Mouse (Mus musculus) forebrain, embryonic 15.5 days (tissue): Measurements from ENCODE around the gene Dagla. TPM values are rescaled to one million over a fixed set of nuclear protein-coding genes. Genes with fewer than 3 reads are reported as not detected.

ENCODE experiments used
- ATAC-seq: fragments of 200-750 bp; cut with Nextera tagmentation; replicated peaks from 2 replicates; pipeline ENCODE4 v1.8.0; 2017; ENCODE audit warnings: mild to moderate bottlenecking, moderate TSS enrichment, moderate library complexity
- H3K27ac ChIP-seq: fragments of 300-500 bp; sonication (generic); replicated peaks from 2 replicates; pipeline ENCODE4 v1.5.1; 2015; ENCODE audit warnings: mild to moderate bottlenecking, inconsistent platforms
- H3K27me3 ChIP-seq: fragments of 300-500 bp; sonication (generic); 2 replicates; pipeline ENCODE4 v1.6.1; 2015; ENCODE audit warnings: inconsistent platforms
- H3K36me3 ChIP-seq: fragments of 300-500 bp; sonication (generic); 2 replicates; pipeline ENCODE4 v1.6.1; 2015; ENCODE audit warnings: mild to moderate bottlenecking, inconsistent platforms
- H3K4me1 ChIP-seq: fragments of 300-500 bp; sonication (generic); 2 replicates; pipeline ENCODE4 v1.6.1; 2015; ENCODE audit warnings: inconsistent platforms
- H3K4me2 ChIP-seq: fragments of 300-500 bp; sonication (generic); replicated peaks from 2 replicates; pipeline ENCODE4 v1.6.1; 2015; ENCODE audit warnings: mild to moderate bottlenecking, inconsistent platforms
- H3K4me3 ChIP-seq: fragments of 300-500 bp; sonication (generic); 2 replicates; pipeline ENCODE4 v1.5.1; 2015; ENCODE audit warnings: mild to moderate bottlenecking, inconsistent platforms
- H3K9ac ChIP-seq: fragments of 300-500 bp; sonication (generic); replicated peaks from 2 replicates; pipeline ENCODE4 v1.6.1; 2015; ENCODE audit warnings: mild to moderate bottlenecking, inconsistent platforms
- H3K9me3 ChIP-seq: fragments of 300-500 bp; sonication (generic); 2 replicates; pipeline ENCODE4 v1.6.1; 2016; ENCODE audit warnings: inconsistent platforms
- WGBS: fragments of 180-500 bp; shearing (Covaris S2); methylation state at CpG from one replicate; pipeline ENCODE4 v1.1.7; 2015; ENCODE audit warnings: mixed read lengths; 5-methylcytosine and 5-hydroxymethylcytosine counted together
- polyA plus RNA-seq: library from polyadenylated mRNA; unstranded; fragments of >200 nt; fragmentation: Nextera tagmentation; extraction: Ambion mirVana; gene quantifications from 2 replicates; pipeline ENCODE4 v1.2.1, GENCODE M21; 2015

The Dagla gene
- polyA plus RNA-seq, result 6.7 and 6.8 TPM in 2 replicates

GRCm38 (mm10) chr19:10304810-10305544 lies at the start of gene Dagla:
Gene Dagla (minus strand): TSS chr19:10304877.
- Histone ChIP-seq H3K27me3 (no peaks in the 10 kb centered on the region), H3K4me1 (peaks cover 25% of the 10 kb centered on the region), H3K4me3 (peak within 1 kb of the TSS; percentile 93), H3K27ac (0 out of 2 replicates have a peak within 1 kb of the TSS, but pooled peaks have one; percentile 8), H3K9ac (peak within 1 kb of the TSS; percentile 95), H3K9me3 (no peaks in the 10 kb centered on the region), H3K4me2 (peak within 1 kb of the TSS; percentile 92), H3K36me3 (no peaks in the 10 kb centered on the region)
- WGBS, result 7% methylated on average over 56 of the region's 56 CpGs
- peak; percentile 75 for ATAC-seq

- H3K27me3 ChIP-seq, result no peaks in the 10 kb centered on the region
- no peaks in the 10 kb centered on the region for H3K9me3 ChIP-seq
- H3K36me3 ChIP-seq, result no peaks in the 10 kb centered on the region
- no peak overlapping the region for H3K27ac ChIP-seq
- 88% methylated on average over 7 of the region's 7 CpGs for WGBS
- no peak for ATAC-seq
- H3K4me2 ChIP-seq, result no peak overlapping the region
- peaks cover 5% of the 10 kb centered on the region; the same call in 1 of the 2 replicates for H3K4me1 ChIP-seq
- H3K9ac ChIP-seq, result no peak overlapping the region
- no peak overlapping the region for H3K4me3 ChIP-seq
These were observed 47.5 kb upstream of the Dagla start for GRCm38 (mm10) chr19:10352218-10352617.

DNA sequence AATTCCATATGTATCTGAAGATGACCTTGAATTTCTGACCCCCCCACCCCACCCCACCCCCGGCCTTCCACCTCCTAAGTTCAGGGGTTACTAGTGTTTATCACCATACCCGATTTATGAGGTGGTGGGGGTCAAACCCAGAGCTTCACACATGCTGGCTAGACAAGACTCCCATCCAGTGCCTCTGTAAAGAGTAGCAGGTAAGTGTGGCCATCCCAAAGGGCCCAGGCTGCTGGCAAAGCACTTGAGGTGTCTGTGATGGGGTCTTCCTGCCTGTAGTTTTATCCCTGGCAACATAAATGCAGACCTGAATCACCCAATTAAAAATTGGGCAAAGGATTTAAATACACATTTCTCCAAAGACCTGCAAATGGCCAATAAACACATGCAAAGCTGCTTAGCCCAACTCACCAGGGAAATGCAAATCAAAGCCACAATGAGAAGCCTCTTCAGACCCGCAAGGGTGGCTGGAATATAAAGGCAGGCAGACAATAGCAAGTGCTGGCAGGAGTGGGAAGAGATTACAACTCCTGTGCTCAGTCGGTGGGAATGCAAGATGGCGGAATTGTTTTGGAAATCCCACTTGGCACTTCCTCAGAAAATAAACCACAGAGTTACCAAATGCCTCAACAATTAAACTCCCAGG lies 43.1 kb upstream of the Dagla start:
- WGBS, result 36% methylated on average over 5 of the region's 5 CpGs
- ATAC-seq, result no peak
- H3K9me3 ChIP-seq, result no peaks in the 10 kb centered on the region
- H3K4me1 ChIP-seq, result no peaks in the 10 kb centered on the region
- no peak overlapping the region for H3K9ac ChIP-seq
- no peaks in the 10 kb centered on the region for H3K27me3 ChIP-seq
- H3K4me2 ChIP-seq, result no peak overlapping the region
- H3K4me3 ChIP-seq, result no peak overlapping the region
- H3K36me3 ChIP-seq, result no peaks in the 10 kb centered on the region
- H3K27ac ChIP-seq, result no peak overlapping the region

- Histone ChIP-seq H3K4me3 (no peak overlapping the region), H3K27ac (no peak overlapping the region), H3K9ac (no peak overlapping the region), H3K4me2 (no peak overlapping the region), H3K36me3 (no peaks in the 10 kb centered on the region), H3K9me3 (no peaks in the 10 kb centered on the region), H3K27me3 (no peaks in the 10 kb centered on the region), H3K4me1 (peaks cover 14% of the 10 kb centered on the region)
- ATAC-seq, result no peak
- WGBS, result 51% methylated on average over 12 of the region's 12 CpGs
These were observed 41.0 kb upstream of the Dagla start for GRCm38 (mm10) chr19:10345696-10346095.

DNA sequence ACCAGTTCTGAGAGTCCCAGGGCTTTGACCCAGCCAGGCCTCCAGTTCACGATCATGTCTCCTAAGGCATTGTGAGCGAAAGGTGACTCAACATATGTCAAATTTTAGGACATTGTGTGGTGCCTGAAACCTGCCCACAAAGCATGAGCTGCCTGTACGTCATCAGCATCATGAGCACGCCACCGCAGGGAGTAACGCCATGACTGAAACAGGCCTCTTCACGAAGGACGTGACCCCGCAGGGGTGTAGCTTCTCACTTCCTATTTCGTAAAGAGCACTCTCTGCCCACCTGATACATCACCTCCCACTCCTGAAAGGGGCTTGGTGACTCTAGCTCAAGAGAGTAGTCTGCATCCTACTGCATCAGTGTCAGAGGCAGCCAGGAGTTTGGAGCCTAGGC lies 39.2 kb upstream of the Dagla start:
- no peaks in the 10 kb centered on the region for H3K9me3 ChIP-seq
- H3K36me3 ChIP-seq, result no peaks in the 10 kb centered on the region
- H3K4me3 ChIP-seq, result no peak overlapping the region
- H3K27me3 ChIP-seq, result no peaks in the 10 kb centered on the region
- ATAC-seq, result no peak
- H3K4me2 ChIP-seq, result no peak overlapping the region
- no peak overlapping the region for H3K27ac ChIP-seq
- WGBS, result 88% methylated on average over 10 of the region's 10 CpGs
- H3K9ac ChIP-seq, result no peak overlapping the region
- peaks cover 19% of the 10 kb centered on the region for H3K4me1 ChIP-seq

GRCm38 (mm10) chr19:10341817-10342439 lies 37.3 kb upstream of the Dagla start:
- H3K4me3 ChIP-seq, result no peak overlapping the region
- WGBS, result 11% methylated on average over 12 of the region's 12 CpGs
- no peaks in the 10 kb centered on the region for H3K36me3 ChIP-seq
- peak overlapping the region; percentile 56 for H3K27ac ChIP-seq
- no peaks in the 10 kb centered on the region for H3K9me3 ChIP-seq
- peak overlapping the region; percentile 4; the same call in 1 of the 2 replicates for H3K4me2 ChIP-seq
- H3K27me3 ChIP-seq, result no peaks in the 10 kb centered on the region
- peak overlapping the region; percentile 18; the same call in 1 of the 2 replicates for H3K9ac ChIP-seq
- ATAC-seq, result peak; percentile 57
- H3K4me1 ChIP-seq, result peaks cover 19% of the 10 kb centered on the region

DNA sequence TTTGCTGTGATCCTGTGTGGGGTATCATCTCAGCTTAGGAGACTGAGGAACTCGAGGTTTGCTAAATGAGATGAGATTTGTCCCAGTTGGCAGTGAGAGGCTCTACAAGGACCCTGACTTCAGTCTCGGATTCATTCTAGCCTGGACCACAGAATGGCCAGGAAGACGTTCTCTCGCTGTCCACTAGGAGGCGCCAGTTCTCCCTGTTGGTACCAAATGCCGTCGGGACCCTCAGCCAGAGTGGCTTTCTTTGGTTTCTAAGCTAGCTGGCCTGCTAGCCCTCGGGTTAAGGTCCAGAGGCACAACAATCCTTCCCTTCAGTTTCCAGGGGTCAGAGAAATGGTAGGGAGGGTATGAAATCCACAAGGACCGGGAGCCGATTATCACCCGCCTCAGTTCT lies 36.5 kb upstream of the Dagla start:
- H3K4me1 ChIP-seq, result peaks cover 19% of the 10 kb centered on the region
- H3K27me3 ChIP-seq, result no peaks in the 10 kb centered on the region
- H3K9me3 ChIP-seq, result no peaks in the 10 kb centered on the region
- WGBS, result 18% methylated on average over 11 of the region's 11 CpGs
- no peak overlapping the region for H3K9ac ChIP-seq
- no peak overlapping the region for H3K4me3 ChIP-seq
- no peak overlapping the region for H3K4me2 ChIP-seq
- H3K36me3 ChIP-seq, result no peaks in the 10 kb centered on the region
- peak overlapping the region; percentile 56; the same call in 1 of the 2 replicates for H3K27ac ChIP-seq
- no peak for ATAC-seq

DNA sequence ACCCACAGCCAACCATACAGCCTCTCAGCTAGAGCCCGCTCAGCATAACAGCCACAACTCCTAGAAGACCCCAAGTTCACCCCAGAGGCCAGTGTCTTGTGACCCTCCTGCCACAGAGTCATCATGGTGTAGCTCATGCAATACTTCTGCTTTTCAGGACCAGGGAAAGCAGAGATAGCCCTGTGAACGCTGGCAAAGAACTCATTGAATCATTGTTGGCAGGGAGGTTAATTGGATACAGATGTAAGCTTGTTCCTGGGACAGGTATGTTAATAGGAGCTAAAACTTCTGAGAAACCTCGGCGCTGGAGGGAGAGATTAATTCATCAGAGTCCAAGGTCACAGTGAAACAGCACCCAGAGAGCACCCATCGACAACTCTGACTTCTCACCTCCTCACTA lies 36.0 kb upstream of the Dagla start:
- peaks cover 19% of the 10 kb centered on the region for H3K4me1 ChIP-seq
- 40% methylated on average over 5 of the region's 5 CpGs for WGBS
- H3K27ac ChIP-seq, result no peak overlapping the region
- H3K4me2 ChIP-seq, result no peak overlapping the region
- H3K9ac ChIP-seq, result no peak overlapping the region
- H3K27me3 ChIP-seq, result no peaks in the 10 kb centered on the region
- no peak for ATAC-seq
- no peaks in the 10 kb centered on the region for H3K36me3 ChIP-seq
- H3K9me3 ChIP-seq, result no peaks in the 10 kb centered on the region
- no peak overlapping the region for H3K4me3 ChIP-seq

DNA sequence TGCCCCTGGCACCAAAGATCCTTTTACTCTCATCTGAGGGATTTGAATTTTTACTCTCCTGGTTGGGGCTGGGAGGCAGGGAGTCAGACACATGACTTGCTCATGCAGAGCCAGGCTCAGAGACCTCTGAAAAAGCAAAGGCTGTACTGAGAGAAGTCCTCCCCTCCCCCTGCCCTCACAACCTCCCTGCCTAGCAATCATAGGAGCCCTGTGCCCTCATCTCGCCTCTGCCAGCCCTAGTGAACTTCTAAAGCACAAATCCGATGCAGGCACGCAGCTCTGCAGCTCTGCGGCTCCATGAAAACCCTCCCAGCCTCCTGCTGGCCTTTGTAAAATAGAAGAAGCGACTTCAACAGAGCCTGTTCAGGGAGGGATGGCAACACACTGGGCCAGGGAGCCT lies 34.6 kb upstream of the Dagla start:
- Histone ChIP-seq H3K9me3 (no peaks in the 10 kb centered on the region), H3K4me3 (no peak overlapping the region), H3K27ac (no peak overlapping the region), H3K4me1 (peaks cover 19% of the 10 kb centered on the region), H3K27me3 (no peaks in the 10 kb centered on the region), H3K4me2 (no peak overlapping the region), H3K9ac (no peak overlapping the region), H3K36me3 (no peaks in the 10 kb centered on the region)
- no peak for ATAC-seq
- WGBS, result 6% methylated on average over 5 of the region's 5 CpGs

- Histone ChIP-seq H3K27ac (no peak overlapping the region), H3K9ac (no peak overlapping the region), H3K27me3 (no peaks in the 10 kb centered on the region), H3K9me3 (no peaks in the 10 kb centered on the region), H3K36me3 (no peaks in the 10 kb centered on the region), H3K4me3 (no peak overlapping the region), H3K4me2 (no peak overlapping the region), H3K4me1 (peaks cover 19% of the 10 kb centered on the region)
- no peak for ATAC-seq
- 75% methylated on average over 4 of the region's 4 CpGs for WGBS
These were observed 34.0 kb upstream of the Dagla start for GRCm38 (mm10) chr19:10338724-10339123.

DNA sequence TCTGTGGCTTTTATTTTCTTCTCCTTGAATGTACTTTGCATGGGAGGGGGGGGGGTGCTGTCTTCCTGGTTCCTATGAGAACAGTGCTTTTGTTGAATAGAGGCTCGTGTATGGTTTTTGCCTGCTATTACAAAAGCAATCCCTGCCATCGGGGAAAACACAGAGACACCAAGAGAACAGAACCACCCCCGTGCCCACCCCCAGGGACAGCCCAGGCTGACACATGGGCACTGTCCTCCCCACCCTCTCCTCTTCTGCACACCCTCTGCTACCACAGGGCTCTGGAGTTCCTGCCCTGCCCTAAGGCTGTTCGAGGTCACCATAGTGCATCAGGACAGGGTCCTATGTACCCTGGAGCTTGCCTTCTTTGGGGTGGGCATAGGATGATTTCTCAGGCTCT lies 29.8 kb upstream of the Dagla start:
- ATAC-seq, result no peak
- Histone ChIP-seq H3K36me3 (no peaks in the 10 kb centered on the region), H3K9me3 (no peaks in the 10 kb centered on the region), H3K9ac (no peak overlapping the region), H3K4me2 (no peak overlapping the region), H3K4me1 (0 out of 2 replicates have a peak, but pooled peaks cover 1% of the 10 kb centered on the region), H3K27ac (no peak overlapping the region), H3K27me3 (no peaks in the 10 kb centered on the region), H3K4me3 (no peak overlapping the region)
- WGBS, result 61% methylated on average over 4 of the region's 4 CpGs

- Histone ChIP-seq H3K27me3 (no peaks in the 10 kb centered on the region), H3K36me3 (no peaks in the 10 kb centered on the region), H3K4me2 (no peak overlapping the region), H3K4me1 (no peaks in the 10 kb centered on the region), H3K27ac (no peak overlapping the region), H3K4me3 (no peak overlapping the region), H3K9me3 (no peaks in the 10 kb centered on the region), H3K9ac (no peak overlapping the region)
- peak; percentile 67 for ATAC-seq
- 37% methylated on average over 9 of the region's 9 CpGs for WGBS
These were observed 29.0 kb upstream of the Dagla start for GRCm38 (mm10) chr19:10333545-10334252.
